Mouse (Mus musculus): ENCODE measurements at regions not wholly inside any gene's neighbourhood (a gene's known extent, or its start where the extent isn't known, plus 50 kb on each side); places are given as distances from the start of the nearest gene placed in this dataset.

DNA sequence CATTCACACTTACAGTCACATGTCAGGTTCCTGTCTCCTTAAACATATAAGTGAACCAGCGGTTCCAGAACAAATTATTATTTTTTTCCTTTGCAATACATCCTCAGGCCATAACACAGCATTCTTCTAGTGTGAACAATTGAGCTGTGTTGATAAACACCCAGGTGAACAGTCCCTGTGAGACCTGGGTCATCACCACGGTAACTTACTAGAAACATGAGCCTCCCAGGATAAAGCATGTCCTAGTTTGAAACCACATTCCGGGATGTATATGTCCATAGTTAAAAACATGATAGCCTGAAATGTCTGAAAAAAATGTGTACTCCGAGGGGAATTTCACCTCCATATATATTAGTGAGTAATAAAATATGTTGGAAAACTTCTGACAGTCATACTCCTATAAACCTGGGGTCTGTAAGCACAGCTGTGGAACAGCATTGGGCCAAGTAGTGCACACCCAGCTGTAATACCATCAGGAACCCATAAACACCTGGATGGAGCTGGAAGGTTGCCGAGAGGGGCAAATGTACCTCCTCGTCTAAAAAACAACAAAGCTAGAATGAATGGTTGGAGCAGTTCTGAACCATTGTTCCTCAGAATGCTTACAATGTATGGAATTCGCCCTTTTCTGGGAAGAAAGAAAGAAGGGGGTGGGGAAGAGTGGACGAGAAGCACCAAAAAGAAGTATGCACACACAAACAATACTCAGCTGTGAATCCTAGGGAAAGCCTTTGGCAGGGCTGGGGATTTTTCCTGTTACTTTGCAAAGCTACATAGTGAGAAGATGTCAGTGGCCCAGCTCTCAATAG, 232.9 kb downstream of the Irs2 start:
- Histone ChIP-seq H3K4me3 (ENCODE audit: low read depth, low read length) (no peak overlapping the region), H3K9me3 (replicated peaks; ENCODE audit: control insufficient read depth, insufficient read depth, low read length, poor library complexity, severe bottlenecking) (peaks cover 7% of the 10 kb centered on the region; the same call in 1 of the 2 replicates), H3K36me3 (ENCODE audit: control insufficient read depth, insufficient read depth, low read length, poor library complexity, severe bottlenecking) (no peaks in the 10 kb centered on the region), H3K27ac (ENCODE audit: insufficient read depth, low read length) (no peak overlapping the region), H3K27me3 (ENCODE audit: control insufficient read depth, insufficient read depth, low read length, poor library complexity, severe bottlenecking) (no peaks in the 10 kb centered on the region; the same call in 1 of the 2 replicates), H3K4me1 (ENCODE audit: control insufficient read depth, insufficient read depth, low read length) (no peaks in the 10 kb centered on the region), H3K9ac (ENCODE audit: low read depth, poor library complexity, severe bottlenecking) (no peak overlapping the region)
- TF ChIP-seq POLR2A (IDR thresholded peaks at IDR 0.05; ENCODE audit: insufficient read depth, low read length), result no peak
- TF ChIP-seq CTCF (IDR thresholded peaks at IDR 0.05; ENCODE audit: low read depth, low read length), result no peak
- no peak for TF ChIP-seq EP300 (IDR thresholded peaks at IDR 0.05; ENCODE audit: insufficient read depth, low read depth, low read length)

GRCm38 (mm10) chr8:10774778-10775177, 233.5 kb downstream of the Irs2 start:
- Histone ChIP-seq H3K27ac (ENCODE audit: insufficient read depth, low read length) (no peak overlapping the region), H3K4me1 (ENCODE audit: control insufficient read depth, insufficient read depth, low read length) (no peaks in the 10 kb centered on the region), H3K4me3 (ENCODE audit: low read depth, low read length) (no peak overlapping the region), H3K9ac (ENCODE audit: low read depth, poor library complexity, severe bottlenecking) (no peak overlapping the region), H3K36me3 (ENCODE audit: control insufficient read depth, insufficient read depth, low read length, poor library complexity, severe bottlenecking) (no peaks in the 10 kb centered on the region), H3K27me3 (ENCODE audit: control insufficient read depth, insufficient read depth, low read length, poor library complexity, severe bottlenecking) (no peaks in the 10 kb centered on the region), H3K9me3 (replicated peaks; ENCODE audit: control insufficient read depth, insufficient read depth, low read length, poor library complexity, severe bottlenecking) (peaks cover 7% of the 10 kb centered on the region; the same call in 1 of the 2 replicates)
- TF ChIP-seq POLR2A (IDR thresholded peaks at IDR 0.05; ENCODE audit: insufficient read depth, low read length), result no peak
- no peak for TF ChIP-seq EP300 (IDR thresholded peaks at IDR 0.05; ENCODE audit: insufficient read depth, low read depth, low read length)

- H3K4me1 ChIP-seq (ENCODE audit: control insufficient read depth, insufficient read depth, low read length), result no peaks in the 10 kb centered on the region
- no peak overlapping the region for H3K9ac ChIP-seq (ENCODE audit: low read depth, poor library complexity, severe bottlenecking)
- no peak overlapping the region for H3K27ac ChIP-seq (ENCODE audit: insufficient read depth, low read length)
- H3K36me3 ChIP-seq (ENCODE audit: control insufficient read depth, insufficient read depth, low read length, poor library complexity, severe bottlenecking), result no peaks in the 10 kb centered on the region
- no peaks in the 10 kb centered on the region for H3K27me3 ChIP-seq (ENCODE audit: control insufficient read depth, insufficient read depth, low read length, poor library complexity, severe bottlenecking)
- H3K4me3 ChIP-seq (ENCODE audit: low read depth, low read length), result no peak overlapping the region
- no peaks in the 10 kb centered on the region for H3K9me3 ChIP-seq (replicated peaks; ENCODE audit: control insufficient read depth, insufficient read depth, low read length, poor library complexity, severe bottlenecking)
- TF ChIP-seq POLR2A (IDR thresholded peaks at IDR 0.05; ENCODE audit: insufficient read depth, low read length) (no peak), EP300 (IDR thresholded peaks at IDR 0.05; ENCODE audit: insufficient read depth, low read depth, low read length) (no peak), CTCF (IDR thresholded peaks at IDR 0.05; ENCODE audit: low read depth, low read length) (no peak)
Measured at GRCm38 (mm10) chr8:10768181-10768580, 240.1 kb downstream of the Irs2 start.

- Histone ChIP-seq H3K27me3 (ENCODE audit: control insufficient read depth, insufficient read depth, low read length, poor library complexity, severe bottlenecking) (no peaks in the 10 kb centered on the region; the same call in 1 of the 2 replicates), H3K4me1 (ENCODE audit: control insufficient read depth, insufficient read depth, low read length) (no peaks in the 10 kb centered on the region), H3K9ac (ENCODE audit: low read depth, poor library complexity, severe bottlenecking) (no peak overlapping the region), H3K9me3 (replicated peaks; ENCODE audit: control insufficient read depth, insufficient read depth, low read length, poor library complexity, severe bottlenecking) (no peaks in the 10 kb centered on the region), H3K27ac (ENCODE audit: insufficient read depth, low read length) (no peak overlapping the region), H3K36me3 (ENCODE audit: control insufficient read depth, insufficient read depth, low read length, poor library complexity, severe bottlenecking) (no peaks in the 10 kb centered on the region), H3K4me3 (ENCODE audit: low read depth, low read length) (no peak overlapping the region)
- no peak for TF ChIP-seq CTCF (IDR thresholded peaks at IDR 0.05; ENCODE audit: low read depth, low read length)
- TF ChIP-seq POLR2A (IDR thresholded peaks at IDR 0.05; ENCODE audit: insufficient read depth, low read length), result no peak
- TF ChIP-seq EP300 (IDR thresholded peaks at IDR 0.05; ENCODE audit: insufficient read depth, low read depth, low read length), result no peak
Measured at GRCm38 (mm10) chr8:10763907-10764306, 244.4 kb downstream of the Irs2 start.

DNA sequence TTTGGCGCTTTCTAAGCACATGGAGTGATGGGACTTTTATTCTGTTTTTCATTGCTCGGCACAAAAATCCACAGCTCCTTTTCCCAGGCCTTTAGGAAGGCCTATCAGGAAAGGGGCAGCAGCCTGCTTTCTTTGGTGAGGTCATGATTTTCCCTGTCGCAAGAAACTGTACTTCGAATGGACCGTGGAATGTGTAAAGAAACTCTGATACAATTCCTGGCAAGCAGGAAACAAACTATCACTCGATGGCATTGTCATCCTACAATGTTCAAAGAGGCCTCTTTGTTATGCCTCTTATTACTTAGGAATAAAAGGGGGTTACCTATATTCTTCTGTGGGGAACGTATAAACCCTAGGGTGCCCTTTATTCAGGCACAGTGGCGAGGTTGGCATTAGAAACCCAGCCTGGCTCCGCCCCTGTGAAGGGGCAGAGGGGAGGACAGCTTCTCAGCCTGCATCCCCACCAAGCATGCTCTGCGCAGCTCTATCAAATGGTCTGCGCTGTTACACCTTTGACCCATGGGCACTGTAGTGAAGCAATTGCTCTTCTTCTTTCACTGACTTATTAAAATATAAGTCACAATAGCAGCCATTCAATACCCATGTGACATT, 246.5 kb downstream of the Irs2 start:
- Histone ChIP-seq H3K4me3 (ENCODE audit: low read depth, low read length) (no peak overlapping the region), H3K9ac (ENCODE audit: low read depth, poor library complexity, severe bottlenecking) (no peak overlapping the region), H3K27ac (ENCODE audit: insufficient read depth, low read length) (no peak overlapping the region), H3K36me3 (ENCODE audit: control insufficient read depth, insufficient read depth, low read length, poor library complexity, severe bottlenecking) (no peaks in the 10 kb centered on the region), H3K27me3 (ENCODE audit: control insufficient read depth, insufficient read depth, low read length, poor library complexity, severe bottlenecking) (no peaks in the 10 kb centered on the region; the same call in 1 of the 2 replicates), H3K9me3 (replicated peaks; ENCODE audit: control insufficient read depth, insufficient read depth, low read length, poor library complexity, severe bottlenecking) (no peaks in the 10 kb centered on the region), H3K4me1 (ENCODE audit: control insufficient read depth, insufficient read depth, low read length) (no peaks in the 10 kb centered on the region)
- TF ChIP-seq EP300 (IDR thresholded peaks at IDR 0.05; ENCODE audit: insufficient read depth, low read depth, low read length), result no peak
- TF ChIP-seq CTCF (IDR thresholded peaks at IDR 0.05; ENCODE audit: low read depth, low read length), result no peak
- TF ChIP-seq POLR2A (IDR thresholded peaks at IDR 0.05; ENCODE audit: insufficient read depth, low read length), result no peak
